Mouse (Mus musculus) testis, adult 2 months (tissue): ENCODE results near the gene Trip12.

ENCODE experiments used
- CTCF ChIP-seq: fragments of 200-500 bp; IDR thresholded peaks from 2 replicates; pipeline ENCODE4 v1.5.1; 2012; ENCODE audit warnings: low read depth, mild to moderate bottlenecking, inconsistent platforms, low read length, moderate library complexity; ENCODE audit not compliant: control insufficient read depth, insufficient read depth, insufficient replicate concordance
- POLR2A ChIP-seq: fragments of 200-500 bp; IDR thresholded peaks from 2 replicates; pipeline ENCODE4 v1.6.1; 2012; ENCODE audit warnings: low read depth, mild to moderate bottlenecking, inconsistent platforms, low read length, moderate library complexity; ENCODE audit not compliant: control insufficient read depth

- TF ChIP-seq CTCF (no peak), POLR2A (no peak)
Observed at GRCm38 (mm10) chr1:84837523-84838145, 2.7 kb downstream of the Trip12 start.
